Mouse (Mus musculus): ENCODE results near the gene Fam20a.

DNA sequence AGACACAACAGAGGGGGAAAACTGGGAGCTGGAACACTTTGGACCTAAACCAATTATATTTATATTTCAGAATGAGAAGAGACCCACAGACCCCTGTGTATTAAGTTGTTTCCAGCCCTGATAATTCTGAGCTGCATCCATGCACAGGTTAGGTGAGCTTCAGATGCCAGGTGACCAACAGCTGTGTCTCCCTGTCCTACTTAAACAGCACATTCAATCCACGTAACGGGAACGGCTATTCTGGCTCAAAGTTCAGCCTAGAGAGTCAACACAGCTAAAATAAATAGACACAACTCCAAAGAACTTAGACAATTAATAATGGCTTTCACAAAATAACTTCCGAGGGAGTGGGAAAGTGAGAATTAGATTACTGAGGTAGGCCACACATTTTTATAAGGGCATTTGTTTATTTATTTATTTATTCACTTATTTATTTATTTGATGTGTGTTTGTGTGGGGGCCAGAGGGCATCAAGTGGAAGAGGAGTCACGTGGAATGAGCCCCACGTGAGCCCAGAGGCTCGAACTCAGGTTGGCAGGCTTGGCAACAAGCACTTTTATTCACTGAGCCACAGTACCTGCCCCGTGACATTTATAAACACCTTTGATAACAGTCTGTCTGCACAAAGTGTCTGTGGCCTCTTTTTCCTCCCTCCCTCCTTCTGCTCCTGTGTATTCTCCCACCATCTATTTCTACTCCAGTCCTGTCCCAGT, 10.8 kb upstream of the Fam20a start:
- TF ChIP-seq GATA1 (IDR thresholded peaks at IDR 0.05; ENCODE audit: low read depth, low read length) (no peak), MAFK (IDR thresholded peaks at IDR 0.05; ENCODE audit: borderline replicate concordance, low read depth, low read length) (no peak), MXI1 (IDR thresholded peaks at IDR 0.05; ENCODE audit: low read depth, low read length) (no peak), POLR2AphosphoS5 (IDR thresholded peaks at IDR 0.05; ENCODE audit: borderline replicate concordance, low read depth, low read length) (no peak), ELF1 (IDR thresholded peaks at IDR 0.05; ENCODE audit: low read depth, low read length) (no peak), MAX (IDR thresholded peaks at IDR 0.05; ENCODE audit: low read length) (no peak), CTCF (IDR thresholded peaks at IDR 0.05 in 2 of 3, conservative IDR thresholded peaks at IDR 0.05 in 1 of 3; ENCODE audit: control insufficient read depth in 1 of 3, insufficient read depth in 1 of 3, low read depth in 2 of 3, low read length in 3 of 3, poor library complexity in 1 of 3, severe bottlenecking in 1 of 3) (no peak), SMC3 (IDR thresholded peaks at IDR 0.05; ENCODE audit: low read depth, low read length) (no peak), EP300 (IDR thresholded peaks at IDR 0.05; ENCODE audit: low read depth in 1 of 2, low read length in 2 of 2) (no peak), TCF12 (IDR thresholded peaks at IDR 0.05; ENCODE audit: low read depth, low read length) (no peak)
